Mouse (Mus musculus): ENCODE results near the gene Ubr3. TPM values are rescaled to one million over a fixed set of nuclear protein-coding genes. Genes with fewer than 3 reads are reported as not detected.

The Ubr3 gene
- total and polyA plus RNA-seq, 3 experiments = 16.0 to 35.8 (median 17.9) TPM

GRCm38 (mm10) chr2:69924943-69925342, 27.9 kb downstream of the Ubr3 start:
- no peaks in the 10 kb centered on the region for H3K79me2 ChIP-seq (replicated peaks; ENCODE audit: control insufficient read depth, extremely low read depth, insufficient read depth, poor library complexity, severe bottlenecking)
- H3K4me1 ChIP-seq (ENCODE audit: control insufficient read depth in 1 of 2, insufficient read depth in 2 of 2) = no peaks in the 10 kb centered on the region
- no peak overlapping the region for H3K4me3 ChIP-seq (replicated peaks in 1 of 3; ENCODE audit: low read depth in 2 of 3, low read length in 2 of 3, poor library complexity in 1 of 3)
- peaks cover 6 to 54% of the 10 kb centered on the region in 2 experiments for H3K36me3 ChIP-seq (replicated peaks in 1 of 2; ENCODE audit: control insufficient read depth in 1 of 2, insufficient read depth in 1 of 2, low read length in 1 of 2)
- no peak overlapping the region for H3K4me2 ChIP-seq (ENCODE audit: insufficient read depth, low read depth, poor library complexity, severe bottlenecking)
- no peak for DNase-seq (ENCODE audit: extremely low read depth)
- no peaks in the 10 kb centered on the region for H3K27me3 ChIP-seq (replicated peaks)
- H3K9ac ChIP-seq (ENCODE audit: insufficient read depth, low read depth) = no peak overlapping the region
- no peaks in the 10 kb centered on the region for H3K9me3 ChIP-seq (replicated peaks; ENCODE audit: low read length)
- in situ Hi-C loops (cut with MboI; ENCODE audit: low pct_ligation_motif_present, low pct_unique_long_range_greater_than_20kb, low sequenced_read_pairs) (no loop called here), dilution Hi-C loops (cut with MboI; ENCODE audit: extremely low pct_ligation_motif_present, extremely low pct_unique_long_range_greater_than_20kb, low sequenced_read_pairs) (no loop called here)
- TF ChIP-seq GABPA (IDR thresholded peaks at IDR 0.05; ENCODE audit: insufficient replicate concordance, low read depth, low read length) (no peak), MAFK (IDR thresholded peaks at IDR 0.05; ENCODE audit: insufficient replicate concordance, low read length) (no peak), CTCF (conservative IDR thresholded peaks at IDR 0.05 in 1 of 2, IDR thresholded peaks at IDR 0.05 in 1 of 2; ENCODE audit: low read depth in 2 of 2, low read length in 2 of 2) (no peak), JUN (IDR thresholded peaks at IDR 0.05; ENCODE audit: insufficient read depth, low read depth, low read length) (no peak), ZNF384 (IDR thresholded peaks at IDR 0.05; ENCODE audit: low read depth, low read length) (no peak), ZMIZ1 (IDR thresholded peaks at IDR 0.05; ENCODE audit: low read depth, low read length) (no peak), MXI1 (IDR thresholded peaks at IDR 0.05; ENCODE audit: low read depth, low read length) (no peak), ZKSCAN1 (IDR thresholded peaks at IDR 0.05; ENCODE audit: borderline replicate concordance, low read depth, low read length) (no peak), TCF12 (IDR thresholded peaks at IDR 0.05; ENCODE audit: low read depth, low read length) (no peak), UBTF (IDR thresholded peaks at IDR 0.05; ENCODE audit: low read depth, low read length) (no peak), KAT2A (IDR thresholded peaks at IDR 0.05; ENCODE audit: insufficient replicate concordance, low read length) (no peak), PAX5 (IDR thresholded peaks at IDR 0.05; ENCODE audit: low read length) (no peak), CHD1 (IDR thresholded peaks at IDR 0.05; ENCODE audit: low read depth, low read length) (no peak), EP300 (IDR thresholded peaks at IDR 0.05; ENCODE audit: low read length) (no peak), MAX (IDR thresholded peaks at IDR 0.05; ENCODE audit: low read length) (no peak), NRF1 (IDR thresholded peaks at IDR 0.05; ENCODE audit: low read depth, low read length) (no peak), MAZ (IDR thresholded peaks at IDR 0.05; ENCODE audit: low read depth, low read length) (no peak), USF2 (conservative IDR thresholded peaks at IDR 0.05; ENCODE audit: low read depth, low read length) (no peak), ZC3H11A (IDR thresholded peaks at IDR 0.05; ENCODE audit: low read depth, low read length) (no peak), TBP (conservative IDR thresholded peaks at IDR 0.05; ENCODE audit: low read depth, low read length) (no peak)
- H3K27ac ChIP-seq (ENCODE audit: insufficient read depth, low read depth) = no peak overlapping the region

- H3K27ac ChIP-seq (ENCODE audit: insufficient read depth, low read depth) = no peak overlapping the region
- in situ Hi-C loops (cut with MboI; ENCODE audit: low pct_ligation_motif_present, low pct_unique_long_range_greater_than_20kb, low sequenced_read_pairs) = no loop called here
- H3K9me3 ChIP-seq (replicated peaks; ENCODE audit: low read length) = no peaks in the 10 kb centered on the region
- no peak for DNase-seq (ENCODE audit: extremely low read depth)
- H3K79me2 ChIP-seq (replicated peaks; ENCODE audit: control insufficient read depth, extremely low read depth, insufficient read depth, poor library complexity, severe bottlenecking) = no peaks in the 10 kb centered on the region
- TF ChIP-seq CHD2 (IDR thresholded peaks at IDR 0.05; ENCODE audit: low read length) (no peak), E2F4 (IDR thresholded peaks at IDR 0.05; ENCODE audit: insufficient replicate concordance, low read depth, low read length) (no peak), MXI1 (IDR thresholded peaks at IDR 0.05; ENCODE audit: low read depth, low read length) (no peak), JUN (IDR thresholded peaks at IDR 0.05; ENCODE audit: insufficient read depth, low read depth, low read length) (no peak), SIN3A (IDR thresholded peaks at IDR 0.05; ENCODE audit: low read length) (no peak), RAD21 (IDR thresholded peaks at IDR 0.05; ENCODE audit: low read depth, low read length) (no peak), ZKSCAN1 (IDR thresholded peaks at IDR 0.05; ENCODE audit: borderline replicate concordance, low read depth, low read length) (no peak), ELF1 (IDR thresholded peaks at IDR 0.05; ENCODE audit: low read depth, low read length) (no peak), ETS1 (conservative IDR thresholded peaks at IDR 0.05; ENCODE audit: low read depth, low read length) (no peak), MAFK (IDR thresholded peaks at IDR 0.05; ENCODE audit: insufficient replicate concordance, low read length) (no peak), MAX (IDR thresholded peaks at IDR 0.05; ENCODE audit: low read length) (no peak), POLR2AphosphoS2 (IDR thresholded peaks at IDR 0.05; ENCODE audit: low read depth, low read length) (no peak), PAX5 (IDR thresholded peaks at IDR 0.05; ENCODE audit: low read length) (no peak), JUND (conservative IDR thresholded peaks at IDR 0.05; ENCODE audit: low read depth, low read length) (no peak), EP300 (IDR thresholded peaks at IDR 0.05; ENCODE audit: low read length) (no peak), TBP (conservative IDR thresholded peaks at IDR 0.05; ENCODE audit: low read depth, low read length) (no peak), KAT2A (IDR thresholded peaks at IDR 0.05; ENCODE audit: insufficient replicate concordance, low read length) (no peak), MYC (IDR thresholded peaks at IDR 0.05; ENCODE audit: low read depth, low read length) (no peak), MAZ (IDR thresholded peaks at IDR 0.05; ENCODE audit: low read depth, low read length) (no peak), ZNF384 (IDR thresholded peaks at IDR 0.05; ENCODE audit: low read depth, low read length) (no peak)
- H3K4me1 ChIP-seq (ENCODE audit: control insufficient read depth in 1 of 2, insufficient read depth in 2 of 2) = peaks cover 0 to under 1% of the 10 kb centered on the region in 2 experiments; a peak in 1 of 4 replicates
- H3K4me3 ChIP-seq (replicated peaks in 1 of 3; ENCODE audit: low read depth in 2 of 3, low read length in 2 of 3, poor library complexity in 1 of 3) = no peak overlapping the region
- no peak overlapping the region for H3K4me2 ChIP-seq (ENCODE audit: insufficient read depth, low read depth, poor library complexity, severe bottlenecking)
- H3K9ac ChIP-seq (ENCODE audit: insufficient read depth, low read depth) = no peak overlapping the region
- dilution Hi-C loops (cut with MboI; ENCODE audit: extremely low pct_ligation_motif_present, extremely low pct_unique_long_range_greater_than_20kb, low sequenced_read_pairs) = no loop called here
- H3K27me3 ChIP-seq (replicated peaks) = no peaks in the 10 kb centered on the region
- H3K36me3 ChIP-seq (replicated peaks in 1 of 2; ENCODE audit: control insufficient read depth in 1 of 2, insufficient read depth in 1 of 2, low read length in 1 of 2) = peaks cover 13 to 35% of the 10 kb centered on the region in 2 experiments
Measured at GRCm38 (mm10) chr2:69936331-69936730, 39.3 kb downstream of the Ubr3 start.
